Mouse (Mus musculus): ENCODE measurements around the gene Fam155a.

DNA sequence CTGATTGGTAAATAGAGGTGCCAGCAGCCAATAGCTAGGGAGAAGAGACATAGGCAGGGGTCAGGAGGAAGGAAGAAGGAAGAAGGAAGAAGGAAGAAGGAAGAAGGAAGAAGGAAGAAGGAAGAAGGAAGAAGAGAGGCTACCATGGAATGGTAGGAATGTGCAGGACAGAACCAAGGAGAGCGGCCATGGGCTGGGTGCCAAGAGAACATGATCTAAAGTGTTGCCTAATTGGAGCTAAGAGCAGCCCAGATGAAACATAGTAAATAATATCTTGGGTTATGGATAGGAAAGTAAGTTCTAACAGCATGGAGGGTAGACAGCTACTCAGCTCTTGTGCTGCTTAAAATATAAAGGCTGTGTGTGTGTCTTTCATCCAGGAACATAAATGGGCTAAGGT is 405.6 kb downstream of the Fam155a start:
- no peak for TF ChIP-seq CTCF (IDR thresholded peaks at IDR 0.05; ENCODE audit: extremely low read depth, insufficient read length, insufficient replicate concordance, low read depth, low read length)
- TF ChIP-seq POLR2A (IDR thresholded peaks at IDR 0.05; ENCODE audit: low read depth, low read length), result no peak
